Mouse (Mus musculus) G1E (cell line): ENCODE data around the gene St8sia6.

Experiments
- CTCF ChIP-seq: IDR thresholded peaks from 2 replicates; pipeline ENCODE4 v1.5.1; 2012; ENCODE audit warnings: low read depth, low read length, inconsistent platforms, mixed read lengths
- GATA1 ChIP-seq: IDR thresholded peaks from 2 replicates; pipeline ENCODE4 v1.6.1; 2012; ENCODE audit warnings: borderline replicate concordance, low read length, inconsistent platforms, mixed read lengths
- GATA2 ChIP-seq: IDR thresholded peaks from 2 replicates; pipeline ENCODE4 v1.6.1; 2012; ENCODE audit warnings: low read depth, low read length, inconsistent platforms, borderline replicate concordance

DNA sequence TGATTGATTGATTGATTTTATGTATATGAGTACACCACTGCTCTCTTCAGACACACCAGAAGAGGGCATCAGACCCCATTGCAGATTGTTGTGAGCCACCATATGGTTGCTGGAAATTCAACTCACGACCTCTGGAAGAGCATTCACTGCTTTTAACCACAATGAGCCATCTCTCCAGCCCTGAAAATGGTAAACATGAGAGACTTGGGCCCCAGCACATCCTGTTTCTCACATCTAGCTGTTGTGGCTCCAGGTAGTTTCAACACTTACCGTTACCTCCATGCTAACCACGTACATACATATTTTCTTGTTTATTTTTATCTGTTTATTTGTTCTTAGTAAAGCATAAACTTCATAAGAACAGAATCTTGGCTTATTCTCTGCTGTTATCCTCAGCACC is 42.4 kb upstream of the St8sia6 start:
- TF ChIP-seq CTCF (no peak), GATA1 (no peak), GATA2 (no peak)
